Mouse (Mus musculus) hindbrain, embryonic 15.5 days (tissue): ENCODE results near the gene Orai2. TPM values are rescaled to one million over a fixed set of nuclear protein-coding genes. Genes with fewer than 3 reads are reported as not detected.
"Not testable (repeated sequence)": the region's sequence is repeated elsewhere in the genome, so short reads cannot be mapped to it uniquely, and the experiment has no call there.

Source experiments
- ATAC-seq: fragments of 200-750 bp; cut with Nextera tagmentation; 2 replicates; pipeline ENCODE4 v1.8.0; 2017; ENCODE audit warnings: low read depth, moderate number of reproducible peaks, moderate TSS enrichment; ENCODE audit not compliant: low FRiP score
- H3K27ac ChIP-seq: fragments of 300-500 bp; sonication (generic); replicated peaks from 2 replicates; pipeline ENCODE4 v1.5.1; 2015; ENCODE audit warnings: mild to moderate bottlenecking, inconsistent platforms
- H3K27me3 ChIP-seq: fragments of 300-500 bp; sonication (generic); 2 replicates; pipeline ENCODE4 v1.6.1; 2015; ENCODE audit warnings: control low read depth, inconsistent platforms
- H3K36me3 ChIP-seq: fragments of 300-500 bp; sonication (generic); 2 replicates; pipeline ENCODE4 v1.6.1; 2015; ENCODE audit warnings: control low read depth, inconsistent platforms
- H3K4me1 ChIP-seq: fragments of 300-500 bp; sonication (generic); replicated peaks from 2 replicates; pipeline ENCODE4 v1.6.1; 2015; ENCODE audit warnings: control low read depth, inconsistent platforms
- H3K4me2 ChIP-seq: fragments of 300-500 bp; sonication (generic); 2 replicates; pipeline ENCODE4 v1.6.1; 2015; ENCODE audit warnings: moderate library complexity, mild to moderate bottlenecking, inconsistent platforms
- H3K4me3 ChIP-seq: fragments of 300-500 bp; sonication (generic); 2 replicates; pipeline ENCODE4 v1.5.1; 2015; ENCODE audit warnings: mild to moderate bottlenecking, inconsistent platforms
- H3K9ac ChIP-seq: fragments of 300-500 bp; sonication (generic); 2 replicates; pipeline ENCODE4 v1.6.1; 2015; ENCODE audit warnings: inconsistent platforms
- H3K9me3 ChIP-seq: fragments of 300-500 bp; sonication (generic); 2 replicates; pipeline ENCODE4 v1.6.1; 2016; ENCODE audit warnings: control low read depth, inconsistent platforms
- WGBS: fragments of 180-500 bp; shearing (Covaris S2); methylation state at CpG from one replicate; pipeline ENCODE4 v1.1.7; 2015; 5-methylcytosine and 5-hydroxymethylcytosine counted together
- polyA plus RNA-seq: library from polyadenylated mRNA; unstranded; fragments of >200 nt; fragmentation: Nextera tagmentation; extraction: Ambion mirVana; gene quantifications from 2 replicates; pipeline ENCODE4 v1.2.1, GENCODE M21; 2015

The Orai2 gene
- 40.9 and 47.9 TPM in 2 replicates for polyA plus RNA-seq

- Histone ChIP-seq H3K4me3 (peak within 1 kb of the TSS; percentile 65), H3K9me3 (no peaks in the 10 kb centered on the region), H3K27ac (peak within 1 kb of the TSS; percentile 83), H3K4me1 (peaks cover 37% of the 10 kb centered on the region), H3K27me3 (no peaks in the 10 kb centered on the region), H3K4me2 (peak within 1 kb of the TSS; percentile 69), H3K9ac (peak within 1 kb of the TSS; percentile 75), H3K36me3 (peaks cover 5% of the 10 kb centered on the region; the same call in 1 of the 2 replicates)
- 4% methylated on average over 45 of the region's 49 CpGs for WGBS
- ATAC-seq: peak; percentile 86
These were observed at the start of gene Orai2 for GRCm38 (mm10) chr5:136170512-136171362. Gene Orai2, minus strand, starts transcription at chr5:136170713.

- no peaks in the 10 kb centered on the region for H3K9me3 ChIP-seq
- peaks cover 18% of the 10 kb centered on the region for H3K36me3 ChIP-seq
- H3K9ac ChIP-seq: no peak overlapping the region
- ATAC-seq: no peak
- no peaks in the 10 kb centered on the region for H3K4me1 ChIP-seq
- no peak overlapping the region for H3K27ac ChIP-seq
- H3K27me3 ChIP-seq: no peaks in the 10 kb centered on the region
- no peak overlapping the region for H3K4me2 ChIP-seq
- 81% methylated on average over 12 of the region's 12 CpGs for WGBS
- H3K4me3 ChIP-seq: no peak overlapping the region
These were observed 48.1 kb upstream of the Orai2 start for GRCm38 (mm10) chr5:136218585-136218984.

GRCm38 (mm10) chr5:136217932-136218381 lies 47.4 kb upstream of the Orai2 start:
- H3K4me3 ChIP-seq: no peak overlapping the region
- H3K4me2 ChIP-seq: no peak overlapping the region
- WGBS: 80% methylated on average over 4 of the region's 4 CpGs
- peaks cover 12% of the 10 kb centered on the region; the same call in 1 of the 2 replicates for H3K36me3 ChIP-seq
- no peak for ATAC-seq
- no peaks in the 10 kb centered on the region for H3K27me3 ChIP-seq
- H3K9ac ChIP-seq: no peak overlapping the region
- H3K9me3 ChIP-seq: no peaks in the 10 kb centered on the region
- no peaks in the 10 kb centered on the region for H3K4me1 ChIP-seq
- no peak overlapping the region for H3K27ac ChIP-seq

- Histone ChIP-seq H3K27ac (no peak overlapping the region; the same call in 1 of the 2 replicates), H3K4me3 (no peak overlapping the region), H3K4me2 (no peak overlapping the region), H3K4me1 (no peaks in the 10 kb centered on the region), H3K36me3 (peaks cover 10% of the 10 kb centered on the region; the same call in 1 of the 2 replicates), H3K9me3 (no peaks in the 10 kb centered on the region), H3K27me3 (no peaks in the 10 kb centered on the region), H3K9ac (no peak overlapping the region)
- ATAC-seq: peak; percentile 46; the same call in 1 of the 2 replicates
- 79% methylated on average over 18 of the region's 18 CpGs for WGBS
These were observed 46.6 kb upstream of the Orai2 start for GRCm38 (mm10) chr5:136217004-136217665.

- Histone ChIP-seq H3K4me2 (no peak overlapping the region), H3K27ac (no peak overlapping the region), H3K36me3 (peaks cover 8% of the 10 kb centered on the region; the same call in 1 of the 2 replicates), H3K4me3 (no peak overlapping the region), H3K27me3 (no peaks in the 10 kb centered on the region), H3K4me1 (no peaks in the 10 kb centered on the region), H3K9ac (no peak overlapping the region), H3K9me3 (no peaks in the 10 kb centered on the region)
- ATAC-seq: no peak
- 62% methylated on average over 5 of the region's 5 CpGs for WGBS
These were observed 45.4 kb upstream of the Orai2 start for GRCm38 (mm10) chr5:136215958-136216357.

- Histone ChIP-seq H3K4me2 (no peak overlapping the region), H3K4me1 (no peaks in the 10 kb centered on the region), H3K4me3 (no peak overlapping the region), H3K27me3 (no peaks in the 10 kb centered on the region), H3K36me3 (peaks cover 8% of the 10 kb centered on the region; the same call in 1 of the 2 replicates), H3K27ac (no peak overlapping the region), H3K9me3 (no peaks in the 10 kb centered on the region), H3K9ac (no peak overlapping the region)
- 85% methylated on average over 3 of the region's 3 CpGs for WGBS
- no peak for ATAC-seq
These were observed 44.7 kb upstream of the Orai2 start for GRCm38 (mm10) chr5:136215211-136215610.

- H3K4me3 ChIP-seq: no peak overlapping the region
- peaks cover 6% of the 10 kb centered on the region; the same call in 1 of the 2 replicates for H3K36me3 ChIP-seq
- H3K9ac ChIP-seq: no peak overlapping the region
- no peak overlapping the region for H3K27ac ChIP-seq
- no peaks in the 10 kb centered on the region for H3K27me3 ChIP-seq
- no peaks in the 10 kb centered on the region for H3K4me1 ChIP-seq
- ATAC-seq: no peak
- WGBS: 84% methylated on average over 5 of the region's 5 CpGs
- no peak overlapping the region for H3K4me2 ChIP-seq
- no peaks in the 10 kb centered on the region for H3K9me3 ChIP-seq
These were observed 43.2 kb upstream of the Orai2 start for GRCm38 (mm10) chr5:136213716-136214115.

- WGBS: 94% methylated on average over 11 of the region's 11 CpGs
These were observed 42.2 kb upstream of the Orai2 start for GRCm38 (mm10) chr5:136212716-136213115.

GRCm38 (mm10) chr5:136211341-136212102 lies 41.0 kb upstream of the Orai2 start:
- WGBS: 94% methylated on average over 14 of the region's 14 CpGs
- not testable (repeated sequence) for H3K4me3 ChIP-seq, H3K9ac ChIP-seq, ATAC-seq, H3K4me2 ChIP-seq, H3K27me3 ChIP-seq, H3K4me1 ChIP-seq, H3K27ac ChIP-seq, H3K36me3 ChIP-seq, H3K9me3 ChIP-seq

More at GRCm38 (mm10) chr5:136212716-136213115, 42.2 kb upstream of the Orai2 start:
- Histone ChIP-seq H3K9me3 (no peaks in the 10 kb centered on the region), H3K4me3 (no peak overlapping the region), H3K4me1 (no peaks in the 10 kb centered on the region), H3K36me3 (no peaks in the 10 kb centered on the region), H3K9ac (no peak overlapping the region), H3K27me3 (no peaks in the 10 kb centered on the region), H3K4me2 (no peak overlapping the region), H3K27ac (no peak overlapping the region)
- ATAC-seq: no peak

- Histone ChIP-seq H3K27me3 (no peaks in the 10 kb centered on the region), H3K9ac (no peak overlapping the region), H3K9me3 (no peaks in the 10 kb centered on the region), H3K4me3 (no peak overlapping the region), H3K4me2 (no peak overlapping the region), H3K27ac (no peak overlapping the region), H3K36me3 (no peaks in the 10 kb centered on the region), H3K4me1 (no peaks in the 10 kb centered on the region)
- no peak for ATAC-seq
- 83% methylated on average over 5 of the region's 5 CpGs for WGBS
These were observed 40.0 kb upstream of the Orai2 start for GRCm38 (mm10) chr5:136210549-136210948.

- no peak overlapping the region for H3K27ac ChIP-seq
- H3K9ac ChIP-seq: no peak overlapping the region
- H3K4me3 ChIP-seq: no peak overlapping the region
- no peak overlapping the region for H3K4me2 ChIP-seq
- peaks cover 14% of the 10 kb centered on the region for H3K4me1 ChIP-seq
- H3K36me3 ChIP-seq: 0 out of 2 replicates have a peak, but pooled peaks cover 1% of the 10 kb centered on the region
- peak; percentile 65; the same call in 1 of the 2 replicates for ATAC-seq
- H3K27me3 ChIP-seq: no peaks in the 10 kb centered on the region
- 31% methylated on average over 7 of the region's 7 CpGs for WGBS
- H3K9me3 ChIP-seq: no peaks in the 10 kb centered on the region
These were observed 31.3 kb upstream of the Orai2 start for GRCm38 (mm10) chr5:136201832-136202231.
